Mouse (Mus musculus): ENCODE measurements at regions not wholly inside any gene's neighbourhood (a gene's known extent, or its start where the extent isn't known, plus 50 kb on each side); places are given as distances from the start of the nearest gene placed in this dataset.

DNA sequence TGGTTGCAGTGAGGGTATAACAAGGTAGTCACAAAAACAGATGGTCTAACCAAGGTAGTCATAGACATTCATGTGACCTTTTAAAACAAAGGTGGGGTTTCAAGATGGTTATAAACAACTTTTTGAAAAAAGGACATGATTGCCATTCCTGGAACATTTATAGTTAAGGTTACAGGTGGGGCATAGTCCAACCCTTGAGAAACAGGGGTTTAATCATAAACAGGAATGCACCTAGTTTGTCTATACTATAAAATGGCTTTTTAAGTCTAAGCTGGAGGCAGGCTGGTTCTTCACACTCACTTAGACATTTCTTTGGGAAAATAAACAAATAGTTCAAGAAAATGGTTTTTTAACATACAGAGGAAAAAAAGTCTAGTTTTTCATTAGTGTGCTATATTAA is 525.7 kb upstream of the Atp2b1 start:
- TF ChIP-seq CTCF (IDR thresholded peaks at IDR 0.05; ENCODE audit: control insufficient read depth, insufficient read depth, insufficient read length) (no peak), FOSL1 (IDR thresholded peaks at IDR 0.05; ENCODE audit: insufficient read depth, low read length, poor library complexity, severe bottlenecking) (no peak), USF1 (IDR thresholded peaks at IDR 0.05; ENCODE audit: low read depth) (no peak), MAX (IDR thresholded peaks at IDR 0.05) (no peak), MYOD1 (IDR thresholded peaks at IDR 0.05; ENCODE audit: control insufficient read depth, insufficient read length, low read depth) (no peak), MYOG (IDR thresholded peaks at IDR 0.05; ENCODE audit: control insufficient read depth, extremely low read depth, insufficient read length) (no peak), CEBPB (IDR thresholded peaks at IDR 0.05; ENCODE audit: low read depth) (no peak)

Data from C2C12 (cell line).